Mouse (Mus musculus) cortical plate, adult 2 months (tissue): ENCODE measurements around the gene Ccdc27. TPM values are rescaled to one million over a fixed set of nuclear protein-coding genes. Genes with fewer than 3 reads are reported as not detected.

Experiments used
- H3K27ac ChIP-seq: fragments of 200-500 bp; 2 replicates; pipeline ENCODE4 v1.5.1; 2012; ENCODE audit warnings: low read length, control low read depth, inconsistent platforms; ENCODE audit not compliant: insufficient read depth
- H3K4me1 ChIP-seq: fragments of 200-500 bp; 2 replicates; pipeline ENCODE4 v1.6.1; 2011; ENCODE audit warnings: low read length; ENCODE audit not compliant: control insufficient read depth, insufficient read depth
- H3K4me3 ChIP-seq: fragments of 200-500 bp; 2 replicates; pipeline ENCODE4 v1.5.1; 2011; ENCODE audit warnings: mild to moderate bottlenecking, low read length, control low read depth; ENCODE audit not compliant: insufficient read depth
- CTCF ChIP-seq: fragments of 200-500 bp; IDR thresholded peaks from 2 replicates; pipeline ENCODE4 v1.5.1; 2011; ENCODE audit warnings: mild to moderate bottlenecking, control low read depth, low read length; ENCODE audit not compliant: insufficient read depth; ENCODE audit errors: extremely low read depth
- POLR2A ChIP-seq: fragments of 200-500 bp; IDR thresholded peaks from 2 replicates; pipeline ENCODE4 v1.6.1; 2011; ENCODE audit warnings: mild to moderate bottlenecking, low read length, control low read depth; ENCODE audit not compliant: insufficient read depth; ENCODE audit errors: extremely low read depth
- polyA plus RNA-seq: library from polyadenylated mRNA; depleted of rRNA; stranded (reverse); fragments of >200 nt; gene quantifications from 2 replicates; pipeline ENCODE4 v1.2.3, GENCODE M21; 2012; rRNA removed

The Ccdc27 gene
- polyA plus RNA-seq, 1 experiment: not detected

DNA sequence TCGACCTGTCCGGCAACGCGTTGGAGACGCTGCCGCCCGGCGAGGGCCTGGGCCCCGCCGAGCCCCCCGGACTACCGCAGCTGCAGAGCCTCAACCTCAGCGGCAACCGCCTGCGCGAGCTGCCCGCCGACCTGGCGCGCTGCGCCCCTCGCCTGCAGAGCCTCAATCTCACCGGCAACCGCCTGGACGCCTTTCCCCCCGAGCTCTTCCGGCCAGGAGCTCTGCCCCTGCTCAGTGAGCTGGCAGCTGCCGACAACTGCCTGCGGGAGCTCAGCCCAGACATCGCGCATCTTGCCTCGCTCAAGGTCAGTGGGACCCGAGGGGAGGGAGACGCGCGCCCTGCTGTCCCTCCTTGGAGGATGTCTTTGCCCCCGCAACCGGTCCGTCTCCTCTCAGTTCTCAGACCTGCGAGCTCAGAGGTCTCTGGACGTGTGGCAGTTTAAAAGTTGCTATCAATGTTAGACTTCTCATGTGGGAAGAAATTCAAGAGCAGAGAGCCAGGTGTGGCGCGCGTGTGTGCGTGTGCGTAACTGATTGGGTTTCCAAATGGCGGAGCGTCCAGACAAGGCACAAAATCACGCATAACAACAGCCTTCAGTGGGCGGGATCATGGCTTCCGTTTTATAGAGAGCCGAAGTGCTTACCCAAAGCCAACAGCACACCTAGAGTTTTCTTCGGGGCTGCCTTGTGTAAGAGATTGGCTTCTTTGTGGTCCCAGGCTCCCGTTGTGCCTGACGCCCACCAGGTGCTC, 30.2 kb downstream of the Ccdc27 start:
- Histone ChIP-seq H3K27ac (peak overlapping the region; percentile 47; the same call in 1 of the 2 replicates), H3K4me3 (peak overlapping the region; percentile 90), H3K4me1 (peaks cover 7% of the 10 kb centered on the region)
- 0 out of 2 replicates have a peak, but pooled peaks have one; percentile 18 for TF ChIP-seq POLR2A
- TF ChIP-seq CTCF: no peak

GRCm38 (mm10) chr4:154011646-154012089, 30.8 kb downstream of the Ccdc27 start, which contains the start of gene Lrrc47:
Gene Lrrc47, plus strand, starts transcription at chr4:154011731.
- peaks cover 9% of the 10 kb centered on the region for H3K4me1 ChIP-seq
- peak within 1 kb of the TSS; percentile 90 for H3K4me3 ChIP-seq
- TF ChIP-seq CTCF (no peak), POLR2A (peak; percentile 55; the same call in 1 of the 2 replicates)
- H3K27ac ChIP-seq: peak within 1 kb of the TSS; percentile 72

DNA sequence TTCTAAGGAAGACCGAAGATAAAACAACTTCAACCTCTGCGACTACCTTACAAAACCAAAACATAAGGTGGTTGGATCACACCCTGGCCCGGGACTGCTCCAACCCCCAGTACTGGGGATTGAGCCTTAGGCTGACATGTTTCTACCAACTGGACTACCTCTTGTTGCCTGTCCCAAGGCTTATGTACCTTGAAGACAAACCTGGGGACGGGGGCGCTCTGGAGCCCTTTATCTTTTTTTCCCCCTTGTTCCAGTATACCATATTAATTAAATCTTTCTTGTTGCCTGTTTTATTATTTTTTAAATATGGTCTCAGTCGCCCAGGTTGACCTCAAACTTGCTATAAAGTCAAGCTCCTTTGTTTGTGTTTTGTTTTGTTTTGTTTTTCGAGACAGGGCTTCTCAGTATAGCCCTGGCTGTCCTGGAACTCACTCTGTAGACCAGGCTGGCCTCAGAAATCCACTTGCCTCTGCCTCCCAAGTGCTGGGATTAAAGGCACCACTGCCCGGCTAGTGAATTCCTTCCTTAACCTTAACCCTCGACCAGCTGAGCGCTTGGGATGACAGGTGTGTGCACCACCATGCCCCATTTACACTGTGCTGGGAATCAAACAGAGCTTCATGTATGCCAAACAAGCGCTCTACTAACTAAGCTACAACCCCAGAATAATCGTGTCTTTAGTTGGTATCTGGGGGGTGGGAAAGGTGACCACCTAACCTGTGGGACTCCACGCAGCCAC, 31.4 kb downstream of the Ccdc27 start:
- TF ChIP-seq CTCF: no peak
- no peak for TF ChIP-seq POLR2A
- peak overlapping the region; percentile 72; the same call in 1 of the 2 replicates for H3K27ac ChIP-seq
- H3K4me3 ChIP-seq: peak overlapping the region; percentile 90
- peaks cover 10% of the 10 kb centered on the region for H3K4me1 ChIP-seq

DNA sequence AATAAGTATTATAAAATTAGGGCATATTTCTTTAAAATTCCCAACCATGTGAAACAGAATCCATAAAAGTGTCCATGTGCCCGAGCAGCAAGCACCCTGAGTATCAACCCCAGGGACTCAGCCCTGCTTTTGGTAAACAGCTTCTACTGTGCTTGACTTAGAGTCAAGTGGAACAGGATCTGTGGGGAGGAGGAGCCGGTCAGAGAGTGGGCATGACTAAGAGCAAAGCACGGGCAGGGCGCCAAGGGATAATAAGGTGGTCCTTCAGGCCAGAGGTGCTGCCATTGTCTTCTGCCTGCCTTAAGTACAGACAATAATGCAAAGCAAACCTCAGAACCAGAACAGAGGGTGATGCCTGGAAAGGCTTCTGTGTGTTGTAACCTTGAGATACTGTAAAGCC, 34.7 kb downstream of the Ccdc27 start:
- H3K4me3 ChIP-seq: no peak overlapping the region
- TF ChIP-seq CTCF (no peak), POLR2A (no peak)
- peaks cover 6% of the 10 kb centered on the region for H3K4me1 ChIP-seq
- no peak overlapping the region for H3K27ac ChIP-seq

DNA sequence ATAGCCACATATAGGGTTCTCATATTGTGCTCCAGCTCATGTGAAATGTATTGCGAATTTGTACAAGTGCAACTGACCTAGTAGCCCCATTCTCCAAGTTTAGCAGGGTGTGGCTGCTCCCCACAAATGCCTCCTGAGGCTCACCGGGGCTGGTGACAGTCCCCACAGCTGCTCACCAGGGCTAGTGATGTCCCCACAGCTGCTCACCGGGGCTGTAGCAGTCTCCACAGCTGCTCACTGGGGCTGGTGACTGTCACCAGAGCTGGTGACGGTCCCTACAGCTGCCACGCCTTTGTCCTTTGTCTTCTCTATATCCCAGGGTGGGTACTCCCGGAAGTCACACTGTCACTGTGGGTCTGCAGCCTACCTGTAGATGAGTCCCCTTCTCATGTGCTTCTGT, 36.2 kb downstream of the Ccdc27 start:
- no peak overlapping the region for H3K4me3 ChIP-seq
- H3K27ac ChIP-seq: no peak overlapping the region
- H3K4me1 ChIP-seq: peaks cover 4% of the 10 kb centered on the region
- TF ChIP-seq CTCF (no peak), POLR2A (no peak)

DNA sequence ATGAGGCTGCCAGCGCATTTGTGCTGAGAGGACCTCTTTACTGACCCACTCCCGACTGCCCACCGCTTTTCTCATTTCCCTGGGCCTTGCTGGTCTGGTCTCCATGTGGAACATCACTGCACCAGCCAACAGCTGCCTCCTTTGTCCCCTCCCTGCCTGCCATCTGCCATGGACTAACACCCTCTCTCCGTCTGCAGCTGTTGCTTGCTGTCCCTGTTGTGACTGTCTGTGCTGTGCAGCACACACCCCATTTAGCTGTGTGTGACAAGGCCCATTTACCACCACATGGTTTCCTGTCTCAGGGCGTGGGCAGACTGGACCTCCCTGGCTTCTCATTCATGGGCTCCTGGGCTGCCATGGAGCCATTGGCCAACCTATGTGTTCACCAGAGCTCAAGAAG, 37.0 kb downstream of the Ccdc27 start:
- no peak overlapping the region for H3K4me3 ChIP-seq
- H3K27ac ChIP-seq: no peak overlapping the region
- peaks cover 4% of the 10 kb centered on the region for H3K4me1 ChIP-seq
- TF ChIP-seq CTCF (no peak), POLR2A (no peak)

DNA sequence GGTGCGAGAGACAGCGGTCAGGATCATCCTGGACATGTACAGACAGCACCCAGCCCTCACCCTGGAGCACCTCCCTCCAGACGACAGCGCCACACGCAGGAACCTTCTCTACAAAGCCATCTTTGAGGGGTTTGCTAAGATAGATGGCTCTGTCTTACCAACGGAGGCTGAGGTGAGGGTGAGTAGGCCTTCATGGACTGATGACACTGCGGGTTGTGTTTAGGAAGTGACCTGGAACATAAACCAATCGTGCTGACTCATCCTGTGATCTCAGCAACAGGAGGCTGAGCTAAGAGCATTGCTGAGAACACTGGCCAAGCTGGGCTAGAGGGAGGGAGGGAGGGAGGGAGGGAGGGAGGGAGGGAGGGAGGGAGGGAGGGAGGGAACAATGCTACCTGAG, 49.0 kb downstream of the Ccdc27 start:
- Histone ChIP-seq H3K4me1 (no peaks in the 10 kb centered on the region), H3K4me3 (no peak overlapping the region), H3K27ac (no peak overlapping the region)
- TF ChIP-seq CTCF (no peak), POLR2A (no peak)

- Histone ChIP-seq H3K4me1 (no peaks in the 10 kb centered on the region), H3K4me3 (no peak overlapping the region), H3K27ac (no peak overlapping the region)
- TF ChIP-seq CTCF: no peak
- no peak for TF ChIP-seq POLR2A
Measured at GRCm38 (mm10) chr4:153992715-153993114, 49.8 kb downstream of the Ccdc27 start.

DNA sequence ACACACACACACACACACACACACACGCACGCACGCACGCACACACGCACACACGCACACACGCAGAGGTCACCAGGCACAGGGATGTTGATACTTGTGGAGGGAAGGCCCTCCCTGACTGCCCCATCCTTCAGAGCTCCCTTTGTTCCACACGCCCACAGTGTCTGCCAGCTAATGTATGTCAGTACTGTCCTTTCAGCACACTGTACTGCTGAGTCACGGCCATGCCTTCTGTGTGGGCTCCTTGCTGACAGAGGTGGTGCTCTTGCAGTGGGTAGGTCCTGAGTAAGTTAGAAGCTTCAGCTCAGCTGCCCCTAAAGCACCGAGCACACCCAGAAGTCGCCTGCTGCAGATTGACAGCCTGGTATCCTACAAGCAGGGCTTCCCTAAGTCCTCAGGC, 62.0 kb downstream of the Ccdc27 start:
- H3K4me1 ChIP-seq: peaks cover 3% of the 10 kb centered on the region; the same call in 1 of the 2 replicates
- no peak overlapping the region for H3K27ac ChIP-seq
- H3K4me3 ChIP-seq: no peak overlapping the region
- no peak for TF ChIP-seq POLR2A
- no peak for TF ChIP-seq CTCF

GRCm38 (mm10) chr4:153979243-153979642, 63.2 kb downstream of the Ccdc27 start:
- TF ChIP-seq POLR2A: no peak
- H3K27ac ChIP-seq: no peak overlapping the region
- H3K4me3 ChIP-seq: no peak overlapping the region
- peaks cover 3% of the 10 kb centered on the region; the same call in 1 of the 2 replicates for H3K4me1 ChIP-seq

Other genes starting within 250 kb of the Ccdc27 start
- gene A430005L14Rik, start 85.4 kb downstream of the Ccdc27 start, polyA plus RNA-seq: 36.5 and 37.5 TPM in 2 replicates
- gene Dffb, start 67.6 kb downstream of the Ccdc27 start, polyA plus RNA-seq: 21.9 and 22.6 TPM in 2 replicates
- gene Cep104, start 67.5 kb downstream of the Ccdc27 start, polyA plus RNA-seq: 19.8 and 21.9 TPM in 2 replicates
- 49.4 and 50.3 TPM in 2 replicates for gene Lrrc47, start 30.9 kb downstream of the Ccdc27 start, polyA plus RNA-seq
- gene Smim1, start 16.4 kb downstream of the Ccdc27 start, polyA plus RNA-seq: 21.3 and 23.5 TPM in 2 replicates
- 0.51 and 0.54 TPM in 2 replicates for gene Trp73, start 97.5 kb upstream of the Ccdc27 start, polyA plus RNA-seq
- gene Wrap73, start 99.7 kb upstream of the Ccdc27 start, polyA plus RNA-seq: 34.3 and 35.7 TPM in 2 replicates
- 235 and 239 TPM in 2 replicates for gene Tprgl, start 118.0 kb upstream of the Ccdc27 start, polyA plus RNA-seq
- 3.0 TPM in 2 replicates for gene Megf6, start 128.1 kb upstream of the Ccdc27 start, polyA plus RNA-seq